Mouse (Mus musculus): Measurements from ENCODE around the gene Gng10. TPM values are rescaled to one million over a fixed set of nuclear protein-coding genes. Genes with fewer than 3 reads are reported as not detected.
A peak's percentile ranks its signal among the peaks of the same experiment; 100 is the strongest.

Gng10 gene
- polyA plus RNA-seq, 1 experiment from 2014 or later = 102 TPM

DNA sequence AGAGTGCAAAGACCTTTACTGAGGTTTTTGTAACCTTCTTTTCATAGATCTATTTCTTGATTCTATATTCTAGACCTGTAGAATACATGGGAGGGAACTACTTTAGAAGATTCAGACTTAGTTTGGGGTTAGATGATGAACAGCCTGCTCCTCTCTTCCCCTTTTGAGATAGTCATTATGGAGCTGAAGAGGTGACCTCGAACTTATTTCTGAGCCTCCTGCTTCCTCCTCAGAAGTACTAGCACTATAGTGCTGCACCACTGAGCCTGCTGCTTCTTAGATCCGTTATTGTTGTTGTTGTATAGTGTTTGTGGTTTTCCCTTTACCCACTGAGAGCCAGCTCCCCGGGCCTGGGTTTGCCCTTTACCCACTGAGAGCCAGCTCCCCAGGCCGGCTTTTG, 25.2 kb upstream of the Gng10 start:
- 78% methylated on average over 4 of the region's 4 CpGs for WGBS
- Histone ChIP-seq H3K9me3 (replicated peaks; ENCODE audit: low read length) (no peaks in the 10 kb centered on the region), H3K4me1 (replicated peaks; ENCODE audit: insufficient read depth, low read length) (peaks cover 2% of the 10 kb centered on the region), H3K36me3 (ENCODE audit: insufficient read depth, low read length) (0 out of 2 replicates have a peak, but pooled peaks cover 4% of the 10 kb centered on the region), H3K4me3 (replicated peaks; ENCODE audit: low read depth, low read length) (no peak overlapping the region), H3K27me3 (ENCODE audit: insufficient read depth, low read length) (no peaks in the 10 kb centered on the region), H3K27ac (no peak overlapping the region), H3K4me2 (ENCODE audit: low read length) (no peak overlapping the region), H3K9ac (ENCODE audit: low read depth, low read length) (no peak overlapping the region)
- TF ChIP-seq CTCF (IDR thresholded peaks at IDR 0.05; ENCODE audit: low read depth) = no peak
- ATAC-seq (replicated peaks; ENCODE audit: low FRiP score, low read depth) (no peak), DNase-seq (ENCODE audit: low spot score) (no peak)

DNA sequence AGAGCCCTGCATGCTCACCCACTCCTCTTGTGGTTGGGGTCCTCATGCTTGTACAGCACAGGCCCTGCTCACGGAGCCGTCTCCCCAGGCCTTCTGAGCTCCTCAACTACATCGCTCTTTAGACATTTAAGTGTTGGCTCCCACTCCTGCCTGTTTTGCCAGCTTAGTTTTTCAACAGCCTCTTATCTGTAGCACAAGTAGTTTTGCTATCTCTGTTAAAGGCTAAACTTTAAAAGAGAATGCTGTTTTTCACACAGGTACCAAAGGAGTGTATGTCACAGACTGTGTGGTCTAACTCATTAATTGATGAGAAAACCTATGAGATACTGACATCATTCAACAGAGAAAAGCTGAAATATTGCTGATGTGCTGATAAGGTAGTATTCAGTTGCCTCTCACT, 23.4 kb upstream of the Gng10 start:
- H3K27ac ChIP-seq = no peak overlapping the region
- no peak overlapping the region for H3K9ac ChIP-seq (ENCODE audit: low read depth, low read length)
- H3K4me2 ChIP-seq (ENCODE audit: low read length) = no peak overlapping the region
- no peak for DNase-seq (ENCODE audit: low spot score)
- 81% methylated on average over 3 of the region's 3 CpGs for WGBS
- ATAC-seq (replicated peaks; ENCODE audit: low FRiP score, low read depth) = no peak
- no peak for TF ChIP-seq CTCF (IDR thresholded peaks at IDR 0.05; ENCODE audit: low read depth)
- 0 out of 2 replicates have a peak, but pooled peaks cover 4% of the 10 kb centered on the region for H3K36me3 ChIP-seq (ENCODE audit: insufficient read depth, low read length)
- no peaks in the 10 kb centered on the region; the same call in 1 of the 2 replicates for H3K4me1 ChIP-seq (replicated peaks; ENCODE audit: insufficient read depth, low read length)
- H3K9me3 ChIP-seq (replicated peaks; ENCODE audit: low read length) = no peaks in the 10 kb centered on the region
- H3K4me3 ChIP-seq (replicated peaks; ENCODE audit: low read depth, low read length) = no peak overlapping the region
- H3K27me3 ChIP-seq (ENCODE audit: insufficient read depth, low read length) = no peaks in the 10 kb centered on the region

DNA sequence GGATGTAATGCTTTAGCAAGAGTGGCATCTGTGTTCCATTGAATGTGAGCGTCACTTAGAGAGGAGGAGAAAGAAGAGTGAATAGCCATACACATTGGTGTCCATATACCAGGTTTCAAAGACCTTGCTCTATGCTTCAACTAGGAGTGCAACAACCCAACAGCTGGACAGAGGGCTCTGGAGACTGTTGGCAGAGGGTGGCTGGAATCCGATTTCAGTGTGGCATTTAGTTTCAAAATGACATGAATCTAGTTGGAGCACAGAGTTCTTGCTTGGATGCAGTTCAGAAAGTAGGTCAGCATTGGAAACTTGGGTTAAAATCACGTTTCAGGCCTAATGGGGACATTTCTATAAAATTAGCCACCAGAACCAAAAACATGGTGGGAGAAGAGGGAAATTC, 19.7 kb upstream of the Gng10 start:
- Histone ChIP-seq H3K27ac (no peak overlapping the region), H3K9me3 (replicated peaks; ENCODE audit: low read length) (no peaks in the 10 kb centered on the region), H3K4me3 (replicated peaks; ENCODE audit: low read depth, low read length) (no peak overlapping the region), H3K27me3 (ENCODE audit: insufficient read depth, low read length) (no peaks in the 10 kb centered on the region), H3K9ac (ENCODE audit: low read depth, low read length) (no peak overlapping the region), H3K4me2 (ENCODE audit: low read length) (no peak overlapping the region), H3K36me3 (ENCODE audit: insufficient read depth, low read length) (peaks cover 16% of the 10 kb centered on the region; the same call in 1 of the 2 replicates), H3K4me1 (replicated peaks; ENCODE audit: insufficient read depth, low read length) (no peaks in the 10 kb centered on the region)
- WGBS = 68% methylated on average over 3 of the region's 3 CpGs
- DNase-seq (ENCODE audit: low spot score) (no peak), ATAC-seq (replicated peaks; ENCODE audit: low FRiP score, low read depth) (no peak)
- no peak for TF ChIP-seq CTCF (IDR thresholded peaks at IDR 0.05; ENCODE audit: low read depth)

DNA sequence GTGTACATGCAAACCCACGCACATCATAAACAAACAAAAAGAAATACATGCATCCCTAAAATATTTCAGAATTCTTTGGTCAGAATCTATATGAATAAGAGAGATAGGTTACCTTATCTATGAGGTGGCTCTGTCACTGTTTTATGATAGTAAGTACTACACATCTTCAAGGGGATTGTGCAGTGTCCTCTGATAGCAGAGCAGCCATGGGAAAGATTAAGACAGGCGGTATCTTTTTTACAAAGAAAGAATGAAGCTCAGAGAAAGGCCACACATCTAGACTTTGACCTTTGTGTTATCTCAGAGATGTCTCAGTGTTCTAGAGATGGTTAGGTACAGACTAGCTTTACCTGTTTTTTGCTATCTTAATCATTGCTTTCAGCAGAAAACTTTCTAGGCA, 18.0 kb upstream of the Gng10 start:
- H3K4me3 ChIP-seq (replicated peaks; ENCODE audit: low read depth, low read length) = no peak overlapping the region
- no peak overlapping the region for H3K27ac ChIP-seq
- H3K4me2 ChIP-seq (ENCODE audit: low read length) = no peak overlapping the region
- no peaks in the 10 kb centered on the region for H3K9me3 ChIP-seq (replicated peaks; ENCODE audit: low read length)
- WGBS = 92% methylated on average over 2 of the region's 2 CpGs
- no peaks in the 10 kb centered on the region for H3K27me3 ChIP-seq (ENCODE audit: insufficient read depth, low read length)
- no peak for TF ChIP-seq CTCF (IDR thresholded peaks at IDR 0.05; ENCODE audit: low read depth)
- DNase-seq (ENCODE audit: low spot score) = no peak
- no peaks in the 10 kb centered on the region for H3K4me1 ChIP-seq (replicated peaks; ENCODE audit: insufficient read depth, low read length)
- peaks cover 21% of the 10 kb centered on the region; the same call in 1 of the 2 replicates for H3K36me3 ChIP-seq (ENCODE audit: insufficient read depth, low read length)
- ATAC-seq (replicated peaks; ENCODE audit: low FRiP score, low read depth) = no peak
- no peak overlapping the region for H3K9ac ChIP-seq (ENCODE audit: low read depth, low read length)

DNA sequence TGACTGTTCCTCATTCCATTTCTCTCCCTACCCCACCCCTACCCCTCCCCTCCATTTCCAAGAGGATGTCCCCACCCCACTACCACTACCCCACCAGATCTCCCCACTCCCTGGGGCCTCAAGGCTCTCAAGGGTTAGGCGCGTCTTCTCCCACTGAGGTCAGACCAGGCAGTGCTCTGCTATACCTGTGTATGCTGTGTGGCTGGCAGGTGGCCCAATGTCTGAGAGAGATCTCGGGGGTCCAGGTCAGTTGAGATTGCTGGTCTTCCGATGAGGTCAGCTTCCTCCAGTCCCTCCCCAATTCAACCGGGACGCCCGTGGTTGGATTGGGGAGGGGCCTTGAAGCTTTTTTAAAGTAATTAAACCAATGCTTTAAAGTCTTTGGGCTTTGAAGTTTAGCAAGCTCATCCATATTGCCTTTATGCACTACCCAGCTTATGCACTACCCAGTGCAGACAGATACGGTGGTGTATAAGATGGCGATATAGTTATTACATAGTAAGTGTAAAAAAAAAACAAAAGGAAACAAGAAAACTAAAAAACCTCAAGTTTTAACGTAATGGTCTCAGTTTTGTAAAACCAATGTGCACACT, 467 bp upstream of the Gng10 start:
- Histone ChIP-seq H3K4me3 (replicated peaks; ENCODE audit: low read depth, low read length) (peak overlapping the region; percentile 80), H3K27ac (no peak overlapping the region), H3K9me3 (replicated peaks; ENCODE audit: low read length) (no peaks in the 10 kb centered on the region), H3K4me1 (replicated peaks; ENCODE audit: insufficient read depth, low read length) (no peaks in the 10 kb centered on the region), H3K27me3 (ENCODE audit: insufficient read depth, low read length) (no peaks in the 10 kb centered on the region), H3K9ac (ENCODE audit: low read depth, low read length) (no peak overlapping the region), H3K36me3 (ENCODE audit: insufficient read depth, low read length) (no peaks in the 10 kb centered on the region), H3K4me2 (ENCODE audit: low read length) (peak overlapping the region; percentile 84)
- 71% methylated on average over 10 of the region's 10 CpGs for WGBS
- ATAC-seq (replicated peaks; ENCODE audit: low FRiP score, low read depth) (no peak), DNase-seq (ENCODE audit: low spot score) (no peak)
- TF ChIP-seq CTCF (IDR thresholded peaks at IDR 0.05; ENCODE audit: low read depth) = no peak

DNA sequence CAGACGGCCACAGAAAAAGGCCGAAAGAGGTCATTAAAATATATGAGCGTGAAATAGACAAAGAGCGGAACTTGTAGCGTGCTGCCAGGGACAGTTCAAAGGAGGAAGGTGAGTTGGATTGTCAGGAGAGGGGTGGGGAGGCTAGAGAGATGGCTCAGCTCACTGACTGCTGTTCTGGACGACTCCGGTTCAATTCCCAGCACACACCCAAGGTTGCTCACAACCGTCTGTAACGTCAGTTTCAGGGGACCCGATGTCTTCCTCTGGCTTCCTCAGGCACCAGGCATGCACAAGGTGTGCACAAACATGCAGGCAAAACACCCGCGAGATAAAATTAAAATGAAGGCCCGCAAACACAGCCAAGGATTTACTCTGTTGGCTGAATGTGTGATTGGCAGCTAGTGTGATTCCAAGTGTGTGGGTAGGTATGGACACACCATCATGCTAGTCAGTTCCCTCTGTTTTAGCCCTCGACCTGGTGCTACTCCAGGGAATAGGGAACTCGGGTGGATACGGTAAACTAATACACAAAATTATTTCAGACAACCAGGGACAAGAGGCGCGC, 980 bp downstream of the Gng10 start:
- no peak overlapping the region for H3K27ac ChIP-seq
- ATAC-seq (replicated peaks; ENCODE audit: low FRiP score, low read depth) = no peak
- 51% methylated on average over 18 of the region's 18 CpGs for WGBS
- no peaks in the 10 kb centered on the region for H3K4me1 ChIP-seq (replicated peaks; ENCODE audit: insufficient read depth, low read length)
- H3K36me3 ChIP-seq (ENCODE audit: insufficient read depth, low read length) = 0 out of 2 replicates have a peak, but pooled peaks cover 2% of the 10 kb centered on the region
- peak overlapping the region; percentile 84 for H3K4me2 ChIP-seq (ENCODE audit: low read length)
- TF ChIP-seq CTCF (IDR thresholded peaks at IDR 0.05; ENCODE audit: low read depth) = no peak
- H3K9ac ChIP-seq (ENCODE audit: low read depth, low read length) = peak overlapping the region; percentile 91
- H3K4me3 ChIP-seq (replicated peaks; ENCODE audit: low read depth, low read length) = peak overlapping the region; percentile 80
- H3K9me3 ChIP-seq (replicated peaks; ENCODE audit: low read length) = no peaks in the 10 kb centered on the region
- no peaks in the 10 kb centered on the region for H3K27me3 ChIP-seq (ENCODE audit: insufficient read depth, low read length)
- no peak for DNase-seq (ENCODE audit: low spot score)
